Mouse (Mus musculus): ENCODE measurements around the gene Gm20538. TPM values are rescaled to one million over a fixed set of nuclear protein-coding genes. Genes with fewer than 3 reads are reported as not detected.

Gene Gm20538
- total RNA-seq (2021) = not detected

DNA sequence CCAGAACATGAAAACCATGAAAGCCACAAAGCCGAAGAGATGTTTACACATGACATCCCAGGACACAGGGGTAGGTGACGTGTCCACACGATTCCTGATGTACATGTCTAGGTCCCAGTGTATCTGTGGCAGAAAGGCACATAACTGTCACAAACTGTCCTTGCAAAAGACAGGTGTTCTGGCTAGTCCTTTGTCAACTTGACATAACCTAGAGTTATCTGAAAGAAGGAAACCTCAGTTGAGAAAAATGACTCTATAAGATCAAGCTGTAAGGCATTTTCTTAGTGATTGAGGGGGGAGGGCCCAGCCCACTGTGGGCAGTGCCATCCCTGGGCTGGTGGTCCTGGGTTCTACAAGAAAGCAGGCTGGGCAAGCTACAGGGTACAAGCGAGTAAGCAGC, at the start of gene Gm20538:
Gene Gm20538, minus strand, starts transcription at position 101 of the 400 bp plus-strand sequence.
- no peak for DNase-seq (ENCODE audit: extremely low spot score in 1 of 2, low spot score in 1 of 2)

- no peak for DNase-seq (ENCODE audit: extremely low spot score in 1 of 2, low spot score in 1 of 2)
Observed at GRCm38 (mm10) chr19:44594180-44594579, 41.5 kb upstream of the Gm20538 start.

DNA sequence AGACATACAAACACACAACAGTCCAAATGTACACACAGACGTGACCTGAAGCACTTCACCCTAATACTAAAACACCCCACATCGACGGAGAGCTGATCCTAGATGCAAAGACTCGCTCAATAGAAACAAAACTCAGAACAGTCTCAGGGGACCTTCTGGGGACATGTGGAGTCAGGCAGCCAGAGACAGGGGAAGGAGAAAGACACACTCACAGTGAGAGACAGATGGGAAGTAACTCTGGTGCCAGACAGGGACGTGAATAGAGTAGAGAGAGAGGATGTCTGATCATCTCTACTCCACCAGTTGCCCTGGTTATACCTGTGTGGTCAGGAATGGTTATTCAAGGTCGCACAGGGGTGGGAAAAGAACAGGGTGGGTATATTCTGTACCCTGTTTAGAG, 39.0 kb upstream of the Gm20538 start:
- DNase-seq (ENCODE audit: extremely low spot score in 1 of 2, low spot score in 1 of 2) = no peak

GRCm38 (mm10) chr19:44590992-44591391, 38.4 kb upstream of the Gm20538 start:
- no peak for DNase-seq (ENCODE audit: extremely low spot score in 1 of 2, low spot score in 1 of 2)

DNA sequence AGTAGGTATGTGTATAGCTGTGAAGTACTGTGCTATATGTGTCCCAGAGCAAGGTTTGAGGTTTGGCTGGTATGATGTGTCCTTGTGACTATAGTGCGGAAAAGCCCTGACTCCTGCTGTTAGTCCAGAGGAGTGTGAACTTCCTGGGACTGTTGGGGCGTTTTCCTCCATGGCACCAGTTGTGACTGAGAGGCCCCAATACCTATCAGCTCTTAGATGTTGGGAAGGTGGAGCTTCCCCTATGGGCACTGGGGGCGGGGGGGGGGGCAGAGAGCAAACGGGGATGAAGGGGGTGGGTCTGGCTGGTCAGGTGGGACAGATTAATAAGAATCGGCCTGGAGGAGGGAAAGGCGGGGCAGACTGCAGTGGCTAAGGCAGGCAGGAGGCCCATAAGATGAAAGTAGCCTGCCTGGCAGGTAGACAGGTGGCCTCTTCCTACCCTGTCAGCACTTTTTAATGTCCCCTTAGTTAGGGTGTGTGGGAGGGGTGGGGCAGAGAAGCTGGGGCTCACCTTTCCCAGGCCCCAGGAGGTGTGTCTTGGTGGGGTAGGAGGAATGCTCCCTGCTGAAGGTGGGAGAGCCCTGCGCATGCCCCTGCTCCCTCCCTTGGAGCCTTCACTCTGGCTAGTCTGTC, 37.1 kb upstream of the Gm20538 start:
- no peak for DNase-seq (ENCODE audit: extremely low spot score in 1 of 2, low spot score in 1 of 2)

DNA sequence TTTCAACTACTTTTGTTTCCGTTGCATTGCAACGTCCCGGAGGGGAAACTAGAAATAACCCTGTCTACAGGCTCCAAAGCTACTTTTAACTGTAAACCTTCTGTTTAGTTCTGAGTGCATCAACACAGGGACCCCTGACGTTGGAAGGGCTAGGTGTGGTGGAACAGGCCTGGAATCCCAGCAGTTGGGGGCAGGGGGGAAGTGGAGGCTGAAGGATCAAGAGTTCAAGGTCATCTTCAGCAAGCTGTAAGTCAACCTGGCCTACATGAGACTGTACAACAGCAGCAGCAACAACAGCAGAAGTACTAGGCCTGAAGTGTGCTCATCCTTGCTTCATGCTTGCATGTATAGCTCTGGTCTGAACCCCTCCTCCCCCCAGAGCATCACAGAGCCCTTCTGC, 35.4 kb upstream of the Gm20538 start:
- DNase-seq (ENCODE audit: extremely low spot score in 1 of 2, low spot score in 1 of 2) = no peak

- DNase-seq (ENCODE audit: extremely low spot score in 1 of 2, low spot score in 1 of 2) = peak; percentile 98 to 99
Observed at GRCm38 (mm10) chr19:44582638-44583309, 30.1 kb upstream of the Gm20538 start.

- no peak for DNase-seq (ENCODE audit: extremely low spot score in 1 of 2, low spot score in 1 of 2)
Observed at GRCm38 (mm10) chr19:44582103-44582502, 29.5 kb upstream of the Gm20538 start.

GRCm38 (mm10) chr19:44578038-44578437, 25.4 kb upstream of the Gm20538 start:
- no peak for DNase-seq (ENCODE audit: extremely low spot score in 1 of 2, low spot score in 1 of 2)

GRCm38 (mm10) chr19:44576275-44576674, 23.6 kb upstream of the Gm20538 start:
- no peak for DNase-seq (ENCODE audit: extremely low spot score in 1 of 2, low spot score in 1 of 2)

DNA sequence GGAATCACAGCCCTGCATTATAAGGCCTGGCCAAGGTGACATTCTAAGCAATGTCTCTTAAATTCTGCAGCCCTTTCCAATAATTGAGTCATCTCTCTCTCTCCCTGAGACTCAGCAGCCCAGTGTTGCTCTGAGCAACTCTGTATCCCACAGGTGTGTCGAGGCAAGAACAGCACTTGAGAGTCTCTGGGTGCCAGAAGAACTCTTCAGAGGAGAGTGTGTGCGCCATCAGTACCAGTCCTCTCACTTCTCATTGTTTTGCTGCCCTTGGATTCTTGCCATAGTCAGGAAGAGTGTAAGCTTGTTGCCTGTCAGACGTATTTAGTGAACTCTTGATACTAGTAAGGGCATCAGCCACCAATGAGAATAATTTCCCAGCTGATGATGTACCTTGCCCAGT, 15.1 kb upstream of the Gm20538 start:
- DNase-seq (ENCODE audit: extremely low spot score in 1 of 2, low spot score in 1 of 2) = no peak

GRCm38 (mm10) chr19:44564006-44564405, 11.4 kb upstream of the Gm20538 start:
- no peak for DNase-seq (ENCODE audit: extremely low spot score in 1 of 2, low spot score in 1 of 2)

- DNase-seq (ENCODE audit: extremely low spot score in 1 of 2, low spot score in 1 of 2) = peak; percentile 77 to 96
Observed at GRCm38 (mm10) chr19:44562652-44563206, 10.1 kb upstream of the Gm20538 start, which contains the start of gene Hif1an. TSS of gene Hif1an (plus strand) at chr19:44562850.

DNA sequence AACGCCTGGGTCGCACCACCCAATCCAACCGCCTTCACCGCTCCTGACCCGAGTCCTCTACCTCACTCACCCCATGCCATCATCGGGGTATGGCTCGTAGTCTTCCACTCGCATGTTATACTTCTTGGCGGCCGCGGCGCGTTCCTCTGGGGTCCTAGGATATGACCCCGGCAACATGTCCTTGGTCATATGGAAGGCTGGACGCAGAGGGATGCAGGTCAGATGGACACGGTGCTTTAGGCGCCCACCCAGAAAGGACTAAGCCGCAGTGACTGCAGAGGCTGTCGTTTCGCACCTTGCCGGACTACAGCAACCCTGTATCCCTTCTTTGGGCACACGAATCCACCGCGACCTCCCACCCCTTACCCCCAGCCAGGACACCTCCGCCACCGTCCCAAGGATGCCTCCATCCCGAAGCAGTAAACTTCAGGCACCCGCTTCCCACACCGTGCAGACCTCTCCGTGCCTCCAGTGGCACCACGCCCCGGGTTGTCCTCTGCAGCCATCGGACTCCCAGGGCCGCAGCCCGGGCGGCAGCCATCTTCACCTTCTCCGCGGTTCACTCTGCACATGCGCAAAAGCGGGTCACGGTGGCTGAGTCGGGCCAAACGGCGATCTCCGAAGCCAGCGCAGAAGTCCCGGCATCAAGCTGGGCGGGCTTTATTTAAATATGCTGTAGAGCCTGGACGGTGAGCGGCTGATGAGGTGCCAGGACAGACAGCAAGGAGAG, 2.4 kb upstream of the Gm20538 start, which contains the start of gene Ndufb8:
Gene Ndufb8, minus strand, starts transcription at position 580 of the 730 bp plus-strand sequence.
- peak; percentile 90 to 97 for DNase-seq (ENCODE audit: extremely low spot score in 1 of 2, low spot score in 1 of 2)

- no peak for DNase-seq (ENCODE audit: extremely low spot score in 1 of 2, low spot score in 1 of 2)
Observed at GRCm38 (mm10) chr19:44554490-44554860, 1.8 kb upstream of the Gm20538 start.

- no peak for DNase-seq (ENCODE audit: extremely low spot score in 1 of 2, low spot score in 1 of 2)
Observed at GRCm38 (mm10) chr19:44553286-44553685, 655 bp upstream of the Gm20538 start.

GRCm38 (mm10) chr19:44545321-44546041, 7.2 kb downstream of the Gm20538 start, which contains the start of gene Sec31b:
TSS of gene Sec31b (minus strand) at chr19:44545864.
- DNase-seq (ENCODE audit: extremely low spot score in 1 of 2, low spot score in 1 of 2) = no peak

DNA sequence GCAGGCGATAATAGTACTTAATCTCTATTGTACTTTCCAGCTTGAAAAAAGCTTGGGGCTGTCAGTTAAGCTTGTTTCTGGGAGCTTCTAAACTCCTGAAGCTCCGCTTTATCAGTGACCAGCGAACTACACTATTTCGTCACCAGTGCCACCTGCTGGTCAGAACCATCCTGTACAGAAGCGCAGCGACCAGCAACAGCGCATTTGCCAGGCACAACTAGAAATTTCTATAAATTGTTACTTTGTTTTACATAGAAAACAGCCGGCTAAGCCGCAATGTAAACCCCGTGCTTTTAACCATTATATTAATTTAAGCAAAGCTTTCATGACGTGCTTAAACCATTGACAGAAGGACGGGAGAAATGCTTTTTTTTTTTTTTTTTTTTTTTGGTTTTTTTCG, 7.9 kb downstream of the Gm20538 start:
- peak; percentile 44 to 80 for DNase-seq (ENCODE audit: extremely low spot score in 1 of 2, low spot score in 1 of 2)

DNA sequence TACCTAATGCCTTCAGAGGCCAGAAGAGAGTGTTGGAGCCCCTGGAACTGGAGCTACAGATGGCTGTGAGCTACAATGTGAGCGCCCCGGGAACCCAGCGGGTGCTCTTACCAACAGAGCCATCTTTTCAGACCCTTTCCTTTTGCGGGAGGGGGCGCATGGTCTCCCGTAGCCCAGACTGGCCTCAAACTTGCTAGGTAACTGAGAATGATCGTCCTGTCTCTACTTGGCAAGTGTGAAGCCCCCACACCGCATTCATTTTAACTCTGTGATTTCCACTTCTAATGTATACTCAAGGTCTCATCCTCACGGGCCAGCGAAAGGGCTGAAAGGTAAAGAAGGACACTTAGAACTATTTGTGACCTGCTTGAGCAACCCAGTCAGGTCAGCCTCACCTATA, 8.3 kb downstream of the Gm20538 start:
- no peak for DNase-seq (ENCODE audit: extremely low spot score in 1 of 2, low spot score in 1 of 2)

DNA sequence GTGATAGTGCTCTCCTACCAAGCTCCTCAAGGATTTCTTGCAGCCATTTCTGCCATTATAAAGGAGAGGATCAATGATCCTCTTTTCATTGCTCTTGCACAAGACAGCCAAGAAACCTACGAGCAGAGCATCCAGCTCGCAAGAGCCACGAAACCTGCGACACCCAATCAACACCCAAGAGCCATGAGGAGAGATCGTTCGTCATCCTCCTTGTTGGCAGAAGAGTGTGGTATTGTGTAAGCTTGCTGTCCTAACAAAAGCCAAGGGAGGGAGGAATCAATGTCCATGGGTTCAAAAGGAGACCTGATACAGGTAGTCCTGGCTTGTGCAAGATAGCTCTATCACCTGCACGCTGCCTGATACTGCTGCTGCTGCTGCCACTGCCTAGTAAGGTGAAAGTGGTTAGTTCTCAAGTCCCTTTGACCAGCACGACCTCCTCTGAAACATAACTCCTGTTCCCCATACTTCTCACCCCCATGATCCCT, 9.9 kb downstream of the Gm20538 start:
- DNase-seq (ENCODE audit: extremely low spot score in 1 of 2, low spot score in 1 of 2) = no peak

Data from layer of hippocampus, postnatal 25 days (tissue).